Mouse (Mus musculus) erythroblast, embryonic 14.5 days (primary cell): ENCODE data around the gene Tlcd2.

Experiments
- GATA1 ChIP-seq: IDR thresholded peaks from 2 replicates; pipeline ENCODE4 v1.6.1; 2012; ENCODE audit warnings: low read length, inconsistent platforms, mixed read lengths
- TAL1 ChIP-seq: IDR thresholded peaks from 3 replicates; pipeline ENCODE4 v1.6.1; 2012; ENCODE audit warnings: low read length, inconsistent platforms, mixed read lengths

DNA sequence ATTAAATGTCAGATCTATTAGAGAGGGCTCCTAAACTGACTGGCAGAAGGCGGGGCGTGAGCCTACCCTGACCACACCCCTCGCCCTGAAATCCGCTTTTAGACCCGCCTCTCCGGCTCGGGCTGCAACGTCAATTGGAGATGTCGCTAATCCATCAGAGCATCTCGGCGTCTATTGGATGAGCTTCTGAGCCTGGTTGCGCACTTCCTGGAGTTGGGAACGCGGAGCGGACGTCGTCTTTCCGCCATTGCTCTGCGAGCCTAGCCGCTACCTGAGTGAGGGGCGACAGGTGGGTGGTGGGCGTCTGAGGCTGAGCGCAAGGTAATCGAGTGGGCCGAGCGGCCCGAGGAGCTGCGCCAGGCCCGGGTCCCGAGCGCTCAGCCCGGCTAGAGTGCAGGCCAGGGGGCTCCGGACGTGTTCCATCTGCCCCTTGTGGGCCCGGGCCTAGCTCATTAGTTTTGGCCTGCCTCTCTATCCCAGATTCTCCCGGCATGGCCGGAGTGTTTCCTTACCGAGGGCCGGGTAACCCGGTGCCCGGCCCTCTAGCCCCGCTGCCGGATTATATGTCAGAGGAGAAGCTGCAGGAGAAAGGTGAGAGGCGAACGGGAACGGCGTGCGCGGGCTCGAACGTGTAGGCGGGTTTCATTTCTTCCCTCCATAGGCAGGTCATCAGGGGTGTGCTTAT is 25.2 kb downstream of the Tlcd2 start, which contains the start of gene Prpf8:
- TF ChIP-seq GATA1 (no peak), TAL1 (no peak)
